Mouse (Mus musculus) limb, embryonic 10.5 days (tissue): Measurements from ENCODE around the gene AY074887. TPM values are rescaled to one million over a fixed set of nuclear protein-coding genes. Genes with fewer than 3 reads are reported as not detected.
A peak's percentile ranks its signal among the peaks of the same experiment; 100 is the strongest.

Source experiments
- DNase-seq: peaks from one replicate; pipeline ENCODE4 v3.0.0-alpha.2; 2017; ENCODE audit warnings: low spot score
- H3K27ac ChIP-seq: fragments of 300-500 bp; sonication (generic); 2 replicates; pipeline ENCODE4 v1.5.1; 2016; ENCODE audit warnings: mild to moderate bottlenecking
- H3K27me3 ChIP-seq: fragments of 300-500 bp; sonication (generic); 2 replicates; pipeline ENCODE4 v1.6.1; 2016; ENCODE audit warnings: low read depth, mild to moderate bottlenecking; ENCODE audit not compliant: poor library complexity, severe bottlenecking
- H3K36me3 ChIP-seq: fragments of 300-500 bp; sonication (generic); 2 replicates; pipeline ENCODE4 v1.6.1; 2016; ENCODE audit warnings: mild to moderate bottlenecking, moderate library complexity
- H3K4me1 ChIP-seq: fragments of 300-500 bp; sonication (generic); 2 replicates; pipeline ENCODE4 v1.6.1; 2016
- H3K4me3 ChIP-seq: fragments of 300-500 bp; sonication (generic); 2 replicates; pipeline ENCODE4 v1.5.1; 2016; ENCODE audit warnings: mild to moderate bottlenecking, moderate library complexity
- H3K9me3 ChIP-seq: fragments of 300-500 bp; sonication (generic); replicated peaks from 2 replicates; pipeline ENCODE4 v1.6.1; 2016; ENCODE audit warnings: mild to moderate bottlenecking
- WGBS: fragments of 180-500 bp; shearing (Covaris S2); methylation state at CpG from one replicate; pipeline ENCODE4 v1.1.7; 2016; 5-methylcytosine and 5-hydroxymethylcytosine counted together
- polyA plus RNA-seq: library from polyadenylated mRNA; unstranded; fragments of >200 nt; fragmentation: Nextera tagmentation; extraction: Ambion mirVana; gene quantifications from 2 replicates; pipeline ENCODE4 v1.2.1, GENCODE M21; 2016

AY074887 gene
- polyA plus RNA-seq, 1 experiment from 2014 or later: 1.0 TPM

GRCm38 (mm10) chr9:54946256-54946655 is 4.5 kb downstream of the AY074887 start:
- WGBS: 73% methylated on average over 16 of the region's 16 CpGs
- Histone ChIP-seq H3K9me3 (no peaks in the 10 kb centered on the region), H3K27me3 (no peaks in the 10 kb centered on the region), H3K36me3 (no peaks in the 10 kb centered on the region), H3K27ac (no peak overlapping the region), H3K4me3 (no peak overlapping the region), H3K4me1 (peaks cover 1% of the 10 kb centered on the region)
- no peak for DNase-seq

- Histone ChIP-seq H3K9me3 (no peaks in the 10 kb centered on the region), H3K27me3 (no peaks in the 10 kb centered on the region), H3K36me3 (no peaks in the 10 kb centered on the region), H3K4me1 (no peaks in the 10 kb centered on the region), H3K4me3 (no peak overlapping the region), H3K27ac (no peak overlapping the region)
- 77% methylated on average over 2 of the region's 2 CpGs for WGBS
- DNase-seq: no peak
Measured at GRCm38 (mm10) chr9:54944467-54944866, 6.3 kb downstream of the AY074887 start.

GRCm38 (mm10) chr9:54942071-54942470 is 8.7 kb downstream of the AY074887 start:
- Histone ChIP-seq H3K4me1 (no peaks in the 10 kb centered on the region), H3K27me3 (no peaks in the 10 kb centered on the region), H3K4me3 (no peak overlapping the region), H3K36me3 (no peaks in the 10 kb centered on the region), H3K27ac (no peak overlapping the region), H3K9me3 (no peaks in the 10 kb centered on the region)
- DNase-seq: no peak
- WGBS: 84% methylated on average over 4 of the region's 4 CpGs

GRCm38 (mm10) chr9:54932379-54932778 is 18.4 kb downstream of the AY074887 start:
- no peak overlapping the region for H3K4me3 ChIP-seq
- WGBS: 70% methylated on average over 2 of the region's 2 CpGs
- H3K36me3 ChIP-seq: no peaks in the 10 kb centered on the region
- H3K27me3 ChIP-seq: no peaks in the 10 kb centered on the region
- H3K4me1 ChIP-seq: no peaks in the 10 kb centered on the region
- no peak for DNase-seq
- H3K27ac ChIP-seq: no peak overlapping the region
- no peaks in the 10 kb centered on the region for H3K9me3 ChIP-seq

DNA sequence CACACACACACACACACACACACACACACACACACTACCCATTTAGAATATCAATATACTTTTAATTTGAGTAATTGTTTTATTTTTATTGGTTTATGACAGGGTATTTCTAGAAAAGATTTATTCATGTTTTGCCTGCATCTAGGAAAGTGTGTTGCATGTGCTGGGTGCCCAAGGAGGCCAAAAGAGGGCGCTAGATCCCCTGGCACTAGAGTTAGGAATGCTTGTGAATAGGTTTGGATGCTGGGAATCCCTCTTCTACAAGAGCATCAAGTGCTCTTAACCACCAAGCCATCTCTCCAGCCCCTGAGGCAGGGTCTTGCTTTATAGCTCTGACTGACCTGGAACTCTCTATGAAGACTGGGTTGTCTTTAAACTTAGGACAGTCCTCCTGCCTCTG is 19.0 kb downstream of the AY074887 start:
- Histone ChIP-seq H3K27ac (no peak overlapping the region), H3K4me1 (no peaks in the 10 kb centered on the region), H3K9me3 (no peaks in the 10 kb centered on the region), H3K36me3 (no peaks in the 10 kb centered on the region), H3K27me3 (no peaks in the 10 kb centered on the region), H3K4me3 (no peak overlapping the region)
- DNase-seq: no peak
- WGBS: 6% methylated on average over 1 of the region's 1 CpGs

DNA sequence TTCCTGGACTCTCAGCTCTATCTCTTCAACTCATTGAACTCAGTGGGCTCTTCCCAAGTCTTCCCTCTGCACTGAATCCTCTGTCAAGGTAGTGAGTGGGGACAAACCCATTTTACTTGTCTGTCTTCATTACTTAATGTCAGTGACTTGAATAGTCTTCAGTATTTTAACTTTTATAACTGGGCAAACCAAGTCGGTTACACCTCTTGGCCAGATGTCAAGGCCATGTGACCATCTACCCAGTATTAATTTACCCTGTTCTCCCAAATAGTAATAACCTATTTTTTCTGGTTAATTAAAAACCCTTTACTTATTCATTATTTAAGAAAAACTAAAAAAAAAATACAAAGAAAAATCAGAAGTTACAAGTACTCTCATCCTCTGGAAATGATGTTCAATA is 20.1 kb downstream of the AY074887 start:
- no peak overlapping the region for H3K4me3 ChIP-seq
- no peaks in the 10 kb centered on the region for H3K27me3 ChIP-seq
- no peak overlapping the region for H3K27ac ChIP-seq
- H3K4me1 ChIP-seq: no peaks in the 10 kb centered on the region
- WGBS: 95% methylated on average over 1 of the region's 1 CpGs
- no peaks in the 10 kb centered on the region for H3K9me3 ChIP-seq
- DNase-seq: no peak
- H3K36me3 ChIP-seq: no peaks in the 10 kb centered on the region

- no peaks in the 10 kb centered on the region for H3K9me3 ChIP-seq
- no peaks in the 10 kb centered on the region for H3K27me3 ChIP-seq
- no peak overlapping the region for H3K4me3 ChIP-seq
- DNase-seq: no peak
- WGBS: 60% methylated on average over 4 of the region's 4 CpGs
- peaks cover 6% of the 10 kb centered on the region for H3K36me3 ChIP-seq
- peaks cover 9% of the 10 kb centered on the region for H3K4me1 ChIP-seq
- H3K27ac ChIP-seq: no peak overlapping the region
Measured at GRCm38 (mm10) chr9:54919946-54920345, 30.9 kb downstream of the AY074887 start.

- 96% methylated on average over 5 of the region's 5 CpGs for WGBS
- H3K36me3 ChIP-seq: peaks cover 6% of the 10 kb centered on the region
- no peak overlapping the region for H3K4me3 ChIP-seq
- DNase-seq: no peak
- no peaks in the 10 kb centered on the region for H3K9me3 ChIP-seq
- H3K4me1 ChIP-seq: peaks cover 9% of the 10 kb centered on the region
- no peaks in the 10 kb centered on the region for H3K27me3 ChIP-seq
- H3K27ac ChIP-seq: no peak overlapping the region
Measured at GRCm38 (mm10) chr9:54918781-54919180, 32.0 kb downstream of the AY074887 start.

DNA sequence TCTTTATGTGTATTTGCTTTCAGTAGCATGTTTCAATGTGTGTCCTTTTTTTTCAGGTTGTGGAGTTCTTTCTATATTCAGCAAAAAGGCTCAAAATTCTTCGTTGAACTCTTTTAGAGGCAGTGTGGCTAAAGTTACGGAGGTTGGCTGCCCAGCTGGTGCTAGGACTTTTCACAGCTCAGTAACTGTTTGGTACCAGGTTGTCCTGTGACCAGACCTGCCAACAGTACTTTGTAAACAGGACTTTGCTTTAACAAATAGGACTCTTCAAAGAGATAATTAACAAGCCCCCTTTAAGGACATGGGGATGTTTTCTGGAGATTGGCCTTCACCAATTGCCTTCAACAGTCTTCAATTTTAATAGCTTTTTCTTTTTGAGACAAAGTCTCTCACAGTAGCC is 32.6 kb downstream of the AY074887 start:
- Histone ChIP-seq H3K4me1 (peaks cover 9% of the 10 kb centered on the region), H3K27me3 (no peaks in the 10 kb centered on the region), H3K36me3 (peaks cover 7% of the 10 kb centered on the region), H3K27ac (no peak overlapping the region), H3K4me3 (peak overlapping the region; percentile 73; the same call in 1 of the 2 replicates), H3K9me3 (no peaks in the 10 kb centered on the region)
- WGBS: 77% methylated on average over 2 of the region's 2 CpGs
- DNase-seq: no peak

GRCm38 (mm10) chr9:54917010-54917677 is 33.7 kb downstream of the AY074887 start, which contains the start of gene Hykk:
Gene Hykk (plus strand): TSS chr9:54917283.
- peak within 1 kb of the TSS; percentile 73 for H3K4me3 ChIP-seq
- WGBS: under 1% methylated on average over 34 of the region's 34 CpGs
- peak within 1 kb of the TSS; percentile 80 for H3K27ac ChIP-seq
- no peaks in the 10 kb centered on the region for H3K27me3 ChIP-seq
- peaks cover 9% of the 10 kb centered on the region for H3K4me1 ChIP-seq
- peak; percentile 85 for DNase-seq
- peaks cover 7% of the 10 kb centered on the region for H3K36me3 ChIP-seq
- no peaks in the 10 kb centered on the region for H3K9me3 ChIP-seq

GRCm38 (mm10) chr9:54916401-54916800 is 34.4 kb downstream of the AY074887 start:
- H3K4me3 ChIP-seq: peak overlapping the region; percentile 73
- no peak overlapping the region for H3K27ac ChIP-seq
- WGBS: 71% methylated on average over 8 of the region's 8 CpGs

GRCm38 (mm10) chr9:54915576-54915975 is 35.2 kb downstream of the AY074887 start:
- 74% methylated on average over 7 of the region's 7 CpGs for WGBS
- no peaks in the 10 kb centered on the region for H3K9me3 ChIP-seq
- peaks cover 23% of the 10 kb centered on the region for H3K36me3 ChIP-seq
- H3K27ac ChIP-seq: no peak overlapping the region
- peaks cover 9% of the 10 kb centered on the region for H3K4me1 ChIP-seq
- no peak overlapping the region for H3K4me3 ChIP-seq
- H3K27me3 ChIP-seq: no peaks in the 10 kb centered on the region
- no peak for DNase-seq

More at GRCm38 (mm10) chr9:54916401-54916800, 34.4 kb downstream of the AY074887 start:
- peaks cover 15% of the 10 kb centered on the region for H3K36me3 ChIP-seq
- no peaks in the 10 kb centered on the region for H3K27me3 ChIP-seq
- H3K9me3 ChIP-seq: no peaks in the 10 kb centered on the region
- DNase-seq: no peak
- peaks cover 9% of the 10 kb centered on the region for H3K4me1 ChIP-seq

- Histone ChIP-seq H3K9me3 (no peaks in the 10 kb centered on the region), H3K36me3 (peaks cover 83% of the 10 kb centered on the region), H3K4me1 (no peaks in the 10 kb centered on the region), H3K4me3 (no peak overlapping the region), H3K27ac (no peak overlapping the region), H3K27me3 (no peaks in the 10 kb centered on the region)
- 94% methylated on average over 5 of the region's 5 CpGs for WGBS
- no peak for DNase-seq
Measured at GRCm38 (mm10) chr9:54909446-54909845, 41.4 kb downstream of the AY074887 start.
